Mouse (Mus musculus): ENCODE data around the gene Olfr70. TPM values are rescaled to one million over a fixed set of nuclear protein-coding genes. Genes with fewer than 3 reads are reported as not detected.
A peak's percentile ranks its signal among the peaks of the same experiment; 100 is the strongest.

Gene Olfr70
- total RNA-seq, 1 experiment from 2014 or later = not detected

DNA sequence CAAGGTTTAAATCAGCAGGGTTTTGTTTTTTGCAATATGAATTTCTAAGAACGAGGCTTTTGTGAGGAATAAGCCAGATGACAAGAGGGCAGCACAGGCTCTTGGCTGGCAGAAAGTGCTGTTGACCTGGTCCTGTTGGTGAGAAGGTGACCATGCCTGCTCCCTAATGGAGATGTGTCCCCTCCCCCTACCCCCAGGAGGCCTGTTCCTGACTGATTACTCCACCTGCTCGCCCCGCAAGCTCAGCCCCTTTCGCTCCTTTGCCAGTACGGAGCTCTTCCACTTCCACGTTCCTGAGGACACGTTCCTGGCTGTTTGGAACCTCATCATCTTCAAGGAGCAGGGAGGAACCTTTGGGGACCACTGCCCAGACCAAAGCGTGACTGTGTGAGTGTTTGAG is 26.9 kb downstream of the Olfr70 start:
- no peak for ATAC-seq (replicated peaks in 1 of 2; ENCODE audit: insufficient read depth in 1 of 2, low FRiP score in 2 of 2, low TSS enrichment in 1 of 2, low read depth in 1 of 2, poor library complexity in 2 of 2, severe bottlenecking in 2 of 2)

DNA sequence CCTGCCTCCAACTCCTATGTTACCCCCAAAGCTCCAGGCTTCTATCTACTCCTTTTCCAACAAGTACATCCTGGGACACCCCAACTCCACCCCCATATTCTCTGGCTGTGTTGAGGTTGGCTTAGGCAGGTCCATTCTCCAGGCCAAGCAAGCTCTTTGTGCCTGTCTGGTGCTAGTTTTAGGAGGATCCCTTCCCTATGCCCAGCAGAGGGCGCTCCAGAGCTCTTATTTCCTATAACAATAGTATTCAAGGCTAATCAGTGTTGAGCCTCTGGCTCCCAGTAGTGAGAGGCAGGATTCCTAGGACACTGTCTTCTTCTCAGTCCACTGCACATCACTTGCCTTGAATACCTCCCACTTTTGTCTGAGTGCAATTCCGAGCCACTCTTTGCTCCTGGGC is 28.5 kb downstream of the Olfr70 start:
- ATAC-seq (replicated peaks in 1 of 2; ENCODE audit: insufficient read depth in 1 of 2, low FRiP score in 2 of 2, low TSS enrichment in 1 of 2, low read depth in 1 of 2, poor library complexity in 2 of 2, severe bottlenecking in 2 of 2) = peak; percentile 49 to 54; a peak in 2 of 4 replicates

DNA sequence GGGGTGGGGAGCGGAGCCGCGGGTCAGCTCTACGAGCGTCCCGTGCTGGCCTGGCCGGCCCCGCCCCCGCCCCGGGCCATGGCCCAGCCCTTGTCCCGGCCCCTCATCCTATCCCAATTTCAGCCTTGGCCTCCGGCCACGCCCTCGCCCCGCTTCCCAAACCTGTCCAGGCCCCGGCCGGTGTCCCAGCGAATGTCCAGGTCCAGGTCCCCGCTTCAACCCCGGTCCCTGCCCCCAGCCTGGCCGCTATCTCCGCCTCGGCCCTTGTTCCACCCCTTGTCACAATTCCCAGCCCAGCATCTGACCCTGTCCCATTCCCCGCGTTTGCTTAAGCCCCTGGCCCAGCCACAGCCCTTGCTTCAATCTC is 31.2 kb downstream of the Olfr70 start:
- peak in 1 of 2 experiments; percentile 11; a peak in 1 of 4 replicates for ATAC-seq (replicated peaks in 1 of 2; ENCODE audit: insufficient read depth in 1 of 2, low FRiP score in 2 of 2, low TSS enrichment in 1 of 2, low read depth in 1 of 2, poor library complexity in 2 of 2, severe bottlenecking in 2 of 2)

DNA sequence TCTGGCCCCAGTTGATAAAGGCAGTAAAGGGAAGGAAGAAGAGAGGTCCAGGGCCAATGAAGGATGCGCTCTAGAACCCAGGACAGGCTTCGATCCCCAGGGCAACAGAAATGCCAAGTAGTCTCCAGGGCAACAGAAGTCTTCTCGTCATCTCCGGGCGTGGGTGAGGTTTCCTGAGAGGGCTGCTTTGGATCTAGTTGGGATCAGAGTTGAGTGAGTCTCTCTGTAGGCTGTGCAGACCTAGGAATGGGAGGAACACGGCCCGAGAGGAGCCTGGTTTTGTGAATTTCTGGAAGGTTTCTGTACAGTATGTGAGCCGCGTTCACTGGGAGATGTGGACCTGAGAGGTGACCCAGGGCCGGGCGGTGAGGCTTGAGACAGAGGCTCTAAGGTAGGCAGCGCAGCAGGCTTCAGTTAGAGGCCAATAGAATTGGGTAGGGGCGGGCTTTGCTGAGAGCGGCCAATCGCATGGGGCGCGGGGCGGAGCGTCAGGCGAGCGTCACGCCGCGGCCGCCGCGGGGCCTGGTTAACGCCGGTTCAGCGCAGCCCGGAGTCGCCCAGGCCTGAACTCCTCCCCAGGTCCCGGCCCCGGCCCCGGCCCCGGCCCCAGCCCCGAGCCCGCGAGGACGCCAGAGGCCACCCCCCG is 31.7 kb downstream of the Olfr70 start, which contains the start of the genes Tmem8b and Fam221b:
Tmem8b (plus strand) TSS at position 190 of the 646 bp plus-strand sequence.
Fam221b (minus strand) TSS at position 364 of the 646 bp plus-strand sequence.
- peak; percentile 88 to 97 for ATAC-seq (replicated peaks in 1 of 2; ENCODE audit: insufficient read depth in 1 of 2, low FRiP score in 2 of 2, low TSS enrichment in 1 of 2, low read depth in 1 of 2, poor library complexity in 2 of 2, severe bottlenecking in 2 of 2)

DNA sequence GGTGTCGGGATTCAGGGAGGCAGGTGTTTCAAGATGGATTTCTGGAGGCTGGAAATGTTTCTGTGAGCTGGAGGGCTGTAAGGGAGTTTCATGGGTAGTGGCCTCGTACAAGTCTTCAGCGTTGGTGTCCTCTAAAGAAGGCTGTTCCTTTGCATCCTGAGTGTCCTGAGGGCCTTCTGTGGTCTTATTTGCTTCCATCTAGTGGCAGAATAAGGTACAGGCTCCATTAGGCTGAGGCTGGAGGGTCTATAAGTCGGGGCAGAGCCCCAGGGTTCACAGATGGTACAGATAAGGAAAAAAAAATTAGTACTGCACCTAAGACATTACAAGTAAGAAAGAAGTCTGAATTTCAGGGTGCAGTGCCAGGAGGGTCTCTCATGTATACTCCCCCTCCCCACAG is 34.2 kb downstream of the Olfr70 start:
- peak; percentile 24 to 46; a peak in 2 of 4 replicates for ATAC-seq (replicated peaks in 1 of 2; ENCODE audit: insufficient read depth in 1 of 2, low FRiP score in 2 of 2, low TSS enrichment in 1 of 2, low read depth in 1 of 2, poor library complexity in 2 of 2, severe bottlenecking in 2 of 2)

DNA sequence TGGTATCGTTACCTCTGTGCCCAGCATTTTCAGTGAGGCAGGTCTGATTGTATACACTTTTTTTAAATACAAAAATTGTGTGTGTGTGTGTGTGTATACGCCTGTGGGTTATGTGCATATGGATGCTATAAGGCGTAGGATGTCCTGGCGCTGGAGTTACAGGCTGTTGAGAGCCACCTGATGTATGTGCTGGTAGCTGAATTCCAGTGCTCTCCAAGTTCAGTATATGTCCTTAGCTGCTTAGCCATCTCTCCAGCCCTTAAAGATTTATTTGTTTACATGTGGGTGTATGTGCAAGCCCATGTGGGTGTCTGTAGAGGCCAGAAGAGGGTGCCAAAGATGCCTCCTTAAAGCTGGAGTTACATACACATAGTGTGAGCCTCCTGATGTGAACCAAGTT is 43.5 kb downstream of the Olfr70 start:
- no peak for ATAC-seq (replicated peaks in 1 of 2; ENCODE audit: insufficient read depth in 1 of 2, low FRiP score in 2 of 2, low TSS enrichment in 1 of 2, low read depth in 1 of 2, poor library complexity in 2 of 2, severe bottlenecking in 2 of 2)

DNA sequence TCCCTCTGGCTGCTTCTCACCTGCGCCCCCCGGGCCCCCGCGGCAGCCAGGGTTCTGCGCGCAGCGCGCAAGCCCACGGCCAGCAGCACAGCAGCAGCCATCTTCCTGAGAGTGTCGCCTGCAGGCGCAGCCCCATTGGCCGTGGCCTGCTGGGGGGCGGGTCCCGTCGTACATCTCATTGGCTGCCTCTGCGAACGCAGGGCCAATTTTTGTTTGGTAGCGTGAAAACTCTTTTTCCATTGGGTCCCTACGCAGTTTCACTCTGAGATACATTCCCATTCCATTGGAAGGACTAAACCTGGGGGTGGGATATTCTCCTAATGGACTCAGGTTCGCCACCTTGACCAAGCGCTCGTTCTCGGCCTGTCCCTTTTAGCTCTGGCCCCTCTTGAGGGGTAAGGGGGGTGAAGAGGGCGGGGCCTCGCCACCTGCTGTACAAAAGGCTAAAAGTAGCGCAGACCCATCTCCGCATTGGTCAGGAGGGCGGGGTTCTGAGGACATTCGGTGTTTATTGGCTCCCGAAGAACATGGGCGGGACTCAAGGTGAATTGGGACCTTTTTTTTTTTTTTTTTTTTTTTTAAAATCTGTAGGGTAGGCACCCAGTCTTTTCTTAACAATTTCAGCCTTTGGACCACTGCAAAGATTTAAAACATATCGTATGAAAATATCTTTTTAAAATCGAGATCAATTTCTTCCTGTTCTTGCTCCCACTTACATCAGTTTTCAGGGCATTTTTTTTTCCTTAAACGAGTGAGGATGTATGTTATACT is 44.1 kb downstream of the Olfr70 start, which contains the start of gene Hint2:
Hint2 (minus strand) TSS at position 128 of the 771 bp plus-strand sequence.
- ATAC-seq (replicated peaks in 1 of 2; ENCODE audit: insufficient read depth in 1 of 2, low FRiP score in 2 of 2, low TSS enrichment in 1 of 2, low read depth in 1 of 2, poor library complexity in 2 of 2, severe bottlenecking in 2 of 2) = peak; percentile 92 to 96

DNA sequence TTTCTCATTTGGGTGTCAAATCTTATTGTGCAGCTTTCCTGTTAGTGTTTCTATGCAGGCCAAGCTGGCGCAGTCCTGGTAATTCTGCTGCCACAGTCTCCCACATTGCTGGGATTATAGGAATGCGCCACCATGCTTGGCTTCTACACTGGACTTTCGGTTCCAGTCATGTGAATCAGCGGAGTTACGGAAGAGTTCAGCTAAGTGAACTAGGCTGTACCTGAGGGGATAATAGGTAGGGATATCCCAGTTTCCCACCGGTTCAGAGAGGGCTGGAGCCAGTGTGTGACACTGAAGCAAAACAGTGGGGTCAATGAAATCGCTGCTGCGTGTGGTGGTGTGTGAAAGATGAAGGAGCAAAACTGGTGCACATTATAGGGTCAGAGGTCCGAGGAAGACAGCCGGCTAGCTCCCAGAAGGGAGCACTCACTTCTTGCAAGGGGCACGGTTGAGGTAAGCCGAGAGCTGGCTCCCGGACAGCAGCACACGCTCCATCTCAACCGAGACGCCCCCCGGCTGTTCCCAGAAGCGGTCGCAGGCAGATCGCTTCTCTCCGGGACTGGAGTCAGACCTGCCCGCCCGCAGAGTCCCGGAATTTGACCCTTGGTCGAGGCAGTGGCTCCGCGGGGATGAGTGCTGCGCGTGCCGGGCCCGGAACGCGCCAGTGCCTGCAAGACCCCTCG is 44.8 kb downstream of the Olfr70 start:
- no peak for ATAC-seq (replicated peaks in 1 of 2; ENCODE audit: insufficient read depth in 1 of 2, low FRiP score in 2 of 2, low TSS enrichment in 1 of 2, low read depth in 1 of 2, poor library complexity in 2 of 2, severe bottlenecking in 2 of 2)

DNA sequence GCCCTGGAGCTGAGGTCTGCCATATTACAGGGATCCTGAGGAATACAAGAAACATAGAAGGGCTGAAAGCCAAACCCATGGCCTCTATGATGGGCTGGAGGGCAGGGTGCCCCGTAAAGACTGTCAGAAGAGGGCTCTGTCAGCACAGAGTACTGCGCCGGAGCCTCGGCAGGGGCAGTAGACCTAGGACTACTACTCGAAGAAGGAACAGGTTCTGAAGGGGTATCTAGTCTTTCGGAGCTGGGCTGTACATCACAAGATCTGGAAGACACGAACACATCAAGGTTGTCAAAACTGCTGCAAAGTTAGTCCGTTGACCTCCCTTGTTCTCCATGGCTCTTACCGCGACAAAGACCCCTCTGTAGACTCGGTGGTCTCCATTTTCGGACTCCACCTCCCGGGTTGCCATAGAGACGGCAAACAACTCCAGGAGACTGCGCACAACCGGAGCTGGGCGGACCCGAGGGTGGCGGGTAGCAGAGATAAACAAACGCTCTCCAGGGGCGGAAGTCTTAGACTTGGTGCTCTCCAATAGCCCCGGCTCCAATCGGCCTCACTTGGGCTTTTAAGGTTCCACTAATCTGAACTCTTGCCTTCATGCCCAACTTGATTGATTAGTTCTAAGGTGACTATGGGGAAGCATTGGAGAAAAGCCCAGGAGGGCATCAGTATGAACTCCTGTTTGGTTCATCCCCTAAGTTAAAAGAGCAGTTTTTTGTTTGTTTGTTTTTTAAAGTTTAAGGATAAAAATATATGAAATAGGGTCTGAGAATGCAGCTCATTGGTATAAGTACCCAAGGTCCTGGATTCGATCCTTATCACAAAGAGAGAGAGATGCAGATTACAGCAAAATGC is 47.2 kb downstream of the Olfr70 start, which contains the start of gene Spag8:
Spag8 (minus strand) TSS at position 434 of the 855 bp plus-strand sequence.
- peak in 1 of 2 experiments; percentile 18; a peak in 1 of 4 replicates for ATAC-seq (replicated peaks in 1 of 2; ENCODE audit: insufficient read depth in 1 of 2, low FRiP score in 2 of 2, low TSS enrichment in 1 of 2, low read depth in 1 of 2, poor library complexity in 2 of 2, severe bottlenecking in 2 of 2)

DNA sequence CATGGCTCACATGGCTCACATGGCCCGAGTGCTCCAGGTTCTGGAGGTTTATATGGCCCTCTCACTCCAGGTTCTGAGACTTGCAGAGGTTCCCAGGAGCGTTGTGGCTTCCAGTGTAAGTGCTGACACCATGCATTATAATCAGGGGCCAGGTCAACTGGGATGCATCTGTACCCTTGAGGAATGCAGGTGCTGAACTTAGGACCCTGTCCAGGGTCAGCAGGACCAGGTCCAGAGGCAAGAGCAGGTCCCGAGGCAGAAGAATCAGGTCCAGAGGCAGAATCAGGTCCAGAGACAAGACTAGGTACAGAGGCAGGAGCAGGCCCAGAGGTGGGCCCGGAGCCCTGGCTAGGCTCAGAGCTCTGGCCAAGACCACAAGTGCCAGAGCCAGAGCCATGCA is 47.9 kb downstream of the Olfr70 start:
- ATAC-seq (replicated peaks in 1 of 2; ENCODE audit: insufficient read depth in 1 of 2, low FRiP score in 2 of 2, low TSS enrichment in 1 of 2, low read depth in 1 of 2, poor library complexity in 2 of 2, severe bottlenecking in 2 of 2) = no peak

DNA sequence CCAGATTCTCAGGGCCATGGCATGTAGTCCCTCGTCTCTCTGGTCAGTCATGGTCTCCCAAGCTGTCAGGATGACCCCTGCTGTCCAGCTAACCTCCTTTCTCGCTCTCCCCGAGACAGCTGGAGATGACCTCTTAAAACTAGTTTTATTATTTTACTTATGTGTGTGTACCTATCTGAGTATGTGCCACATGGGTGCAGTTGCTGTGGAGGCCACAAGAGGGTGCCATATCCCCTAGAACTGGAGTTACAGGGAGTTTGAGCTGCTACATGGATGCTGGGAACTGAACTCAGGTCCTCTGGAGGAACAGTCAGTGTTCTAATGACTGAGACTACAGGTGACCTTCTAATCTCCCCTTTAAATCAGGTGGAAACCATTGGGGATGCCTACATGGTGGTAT is 50.8 kb downstream of the Olfr70 start:
- no peak for ATAC-seq (replicated peaks in 1 of 2; ENCODE audit: insufficient read depth in 1 of 2, low FRiP score in 2 of 2, low TSS enrichment in 1 of 2, low read depth in 1 of 2, poor library complexity in 2 of 2, severe bottlenecking in 2 of 2)

Other genes with a start within 250 kb of the Olfr70 start
- 91.6 and 153 TPM in 2 replicates for gene Cd72, start 246.2 kb downstream of the Olfr70 start, total RNA-seq (2017)
- not detected in 2 replicates for gene Sit1, start 217.1 kb downstream of the Olfr70 start, total RNA-seq (2017)
- 45.7 and 55.6 TPM in 2 replicates for gene Ccdc107, start 207.9 kb downstream of the Olfr70 start, total RNA-seq (2017)
- gene Arhgef39, start 201.1 kb downstream of the Olfr70 start, total RNA-seq (2017) = 66.5 and 76.9 TPM in 2 replicates
- gene Car9, start 193.8 kb downstream of the Olfr70 start, total RNA-seq (2017) = 2.4 and 10.6 TPM in 2 replicates
- 18.6 and 28.2 TPM in 2 replicates for gene Tpm2, start 177.0 kb downstream of the Olfr70 start, total RNA-seq (2017)
- 76.7 and 97.5 TPM in 2 replicates for gene Creb3, start 138.5 kb downstream of the Olfr70 start, total RNA-seq (2017)
- gene Tln1, start 138.1 kb downstream of the Olfr70 start, total RNA-seq (2017) = 306 and 337 TPM in 2 replicates
- 13.6 and 41.0 TPM in 2 replicates for gene Rgp1, start 122.1 kb downstream of the Olfr70 start, total RNA-seq (2017)
- gene Gba2, start 121.9 kb downstream of the Olfr70 start, total RNA-seq (2017) = 11.9 and 19.9 TPM in 2 replicates
- gene Msmp, start 116.3 kb downstream of the Olfr70 start, total RNA-seq (2017) = 0.40 TPM in 1 of 2 replicates, not detected in the other
- gene Npr2, start 68.9 kb downstream of the Olfr70 start, total RNA-seq (2017) = 4.2 and 7.2 TPM in 2 replicates
- not detected in 2 replicates for gene Spag8, start 47.2 kb downstream of the Olfr70 start, total RNA-seq (2017)
- gene Hint2, start 44.3 kb downstream of the Olfr70 start, total RNA-seq (2017) = 61.0 and 88.4 TPM in 2 replicates
- 1.3 and 1.8 TPM in 2 replicates for gene Tmem8b, start 31.8 kb downstream of the Olfr70 start, total RNA-seq (2017)
- gene Fam221b, start 31.7 kb downstream of the Olfr70 start, total RNA-seq (2017) = 0.44 and 0.50 TPM in 2 replicates
- gene Olfr71, start 9.4 kb upstream of the Olfr70 start, total RNA-seq (2017) = not detected in 2 replicates
- gene Hrct1, start 26.4 kb upstream of the Olfr70 start, total RNA-seq (2017) = not detected in 2 replicates
- not detected in 2 replicates for gene Spaar, start 29.2 kb upstream of the Olfr70 start, total RNA-seq (2017)
- gene Olfr159, start 70.2 kb upstream of the Olfr70 start, total RNA-seq (2017) = not detected in 2 replicates
- gene Olfr156, start 123.1 kb upstream of the Olfr70 start, total RNA-seq (2017) = not detected in 2 replicates
- gene Olfr157, start 139.4 kb upstream of the Olfr70 start, total RNA-seq (2017) = not detected in 2 replicates
- not detected in 2 replicates for gene Olfr155, start 150.8 kb upstream of the Olfr70 start, total RNA-seq (2017)
- 2.5 and 2.8 TPM in 2 replicates for gene Reck, start 174.7 kb upstream of the Olfr70 start, total RNA-seq (2017)

Data from hematopoietic stem cell, adult 5-6 weeks (primary cell).